Mouse (Mus musculus): ENCODE measurements at regions not wholly inside any gene's neighbourhood (a gene's known extent, or its start where the extent isn't known, plus 50 kb on each side); places are given as distances from the start of the nearest gene placed in this dataset.

DNA sequence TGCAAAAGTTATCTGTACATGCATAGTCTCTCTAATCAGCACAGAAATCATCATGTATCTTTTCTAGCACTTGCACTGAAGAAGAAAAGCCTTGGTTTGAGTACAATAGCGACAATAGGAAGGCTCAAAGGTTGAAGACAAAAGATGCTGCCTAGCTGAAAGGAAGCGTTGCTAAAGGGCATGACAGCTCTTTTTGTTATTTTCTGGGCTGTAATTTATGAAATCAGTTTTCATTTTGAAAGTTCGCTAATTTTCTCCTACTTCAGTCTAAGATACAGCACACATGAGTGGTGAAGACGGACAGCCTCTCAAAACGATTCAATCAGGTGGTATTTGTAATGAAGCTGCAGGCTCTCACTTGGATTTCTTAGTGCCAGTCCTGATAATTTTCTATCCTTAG, 124.4 kb upstream of the Zfp352 start:
- peak; percentile 2 for DNase-seq

DNA sequence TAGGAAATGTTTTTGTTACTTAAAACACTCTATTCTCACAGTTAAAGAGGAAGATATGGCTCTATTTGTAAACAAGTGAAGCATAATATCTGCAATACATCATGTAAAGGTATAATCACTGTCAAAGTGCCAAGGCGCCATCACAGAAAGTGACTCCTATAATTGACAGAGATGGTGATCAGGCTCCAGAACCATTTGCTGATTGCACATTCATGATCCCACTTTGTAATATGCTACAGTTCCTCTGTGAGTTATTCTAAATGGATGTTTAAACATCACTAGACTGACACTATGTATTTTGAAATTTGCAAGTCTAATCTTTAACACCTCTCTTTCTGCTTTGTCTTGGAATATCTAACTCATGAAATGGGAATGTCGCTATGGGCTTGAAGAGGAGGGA, 109.8 kb upstream of the Zfp352 start:
- DNase-seq = no peak

DNA sequence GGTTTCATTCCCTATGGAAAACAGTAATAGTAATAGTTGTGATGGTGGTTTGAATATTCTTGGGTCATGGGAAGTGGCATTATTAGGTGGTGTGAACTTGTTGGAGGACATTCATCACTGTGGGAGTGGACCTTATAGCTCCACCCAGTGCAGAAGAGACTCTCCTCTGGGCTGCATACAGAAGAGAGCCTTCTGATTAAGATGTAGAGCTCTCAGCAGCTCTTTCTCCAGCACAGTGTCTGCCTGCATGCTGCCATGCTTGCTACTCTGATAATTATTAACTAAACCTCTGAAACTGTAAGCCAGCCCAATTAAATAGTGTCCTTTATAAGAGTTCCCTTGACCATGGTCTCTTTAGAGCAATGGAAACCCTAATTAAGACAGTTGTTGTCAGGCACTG, 92.7 kb upstream of the Zfp352 start:
- DNase-seq = no peak

DNA sequence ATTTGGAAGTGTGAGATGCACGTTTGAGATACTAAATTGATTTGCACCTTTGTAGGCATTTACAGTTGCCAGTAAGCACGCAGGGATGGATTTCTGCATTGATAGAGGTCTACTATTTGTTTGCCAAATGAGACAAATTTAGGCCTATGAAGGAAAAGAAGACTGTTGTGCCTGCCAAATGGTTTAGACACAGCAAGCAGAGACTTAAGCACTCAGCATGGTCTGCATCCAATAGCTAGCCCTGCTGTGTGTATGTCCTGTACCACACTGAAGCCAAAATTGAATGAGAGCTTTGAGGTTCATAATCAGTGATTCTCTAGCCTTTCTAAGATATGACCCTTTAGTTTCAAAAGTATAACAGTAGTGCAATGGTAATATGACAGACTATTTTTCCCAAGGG, 74.5 kb upstream of the Zfp352 start:
- DNase-seq = no peak

Measured in embryo, embryonic 11 days (tissue).